Mouse (Mus musculus) ES-Bruce4 (cell line): ENCODE results near the gene Shank2. TPM values are rescaled to one million over a fixed set of nuclear protein-coding genes. Genes with fewer than 3 reads are reported as not detected.

ENCODE experiments used
- H3K27ac ChIP-seq: 2 replicates; pipeline ENCODE4 v1.5.1; 2012; ENCODE audit warnings: low read length, inconsistent platforms; ENCODE audit not compliant: insufficient read depth
- H3K27me3 ChIP-seq: 2 replicates; pipeline ENCODE4 v1.6.1; 2012; ENCODE audit warnings: mild to moderate bottlenecking, low read length, inconsistent platforms; ENCODE audit not compliant: control insufficient read depth, poor library complexity, insufficient read depth, severe bottlenecking
- H3K36me3 ChIP-seq: 2 replicates; pipeline ENCODE4 v1.6.1; 2012; ENCODE audit warnings: inconsistent platforms, mild to moderate bottlenecking, low read length, moderate library complexity; ENCODE audit not compliant: control insufficient read depth, poor library complexity, insufficient read depth, severe bottlenecking
- H3K4me1 ChIP-seq: one replicate; pipeline ENCODE4 v1.8.1; 2011; ENCODE audit warnings: low read length; ENCODE audit not compliant: control insufficient read depth, insufficient read depth
- H3K4me3 ChIP-seq: 2 replicates; pipeline ENCODE4 v1.5.1; 2011; ENCODE audit warnings: low read depth, mild to moderate bottlenecking, low read length
- H3K9ac ChIP-seq: 2 replicates; pipeline ENCODE4 v1.6.1; 2012; ENCODE audit warnings: low read depth, mild to moderate bottlenecking, inconsistent platforms; ENCODE audit not compliant: poor library complexity, severe bottlenecking
- H3K9me3 ChIP-seq: replicated peaks from 2 replicates; pipeline ENCODE4 v1.6.1; 2012; ENCODE audit warnings: mild to moderate bottlenecking, low read length, inconsistent platforms; ENCODE audit not compliant: control insufficient read depth, poor library complexity, insufficient read depth, severe bottlenecking
- CTCF ChIP-seq: IDR thresholded peaks from one replicate; pipeline ENCODE4 v1.8.1; 2011; ENCODE audit warnings: low read depth, low read length
- EP300 ChIP-seq: IDR thresholded peaks from 2 replicates; pipeline ENCODE4 v1.6.1; 2011; ENCODE audit warnings: low read depth, low read length; ENCODE audit not compliant: insufficient read depth
- POLR2A ChIP-seq: IDR thresholded peaks from one replicate; pipeline ENCODE4 v1.8.1; 2011; ENCODE audit warnings: low read length; ENCODE audit not compliant: insufficient read depth
- polyA plus RNA-seq: library from polyadenylated mRNA; stranded (reverse); fragments of >200 nt; gene quantifications from 2 replicates; pipeline ENCODE4 v1.2.4, GENCODE M21; 2011; ENCODE audit warnings: low read depth; ENCODE audit not compliant: missing spikeins, insufficient read depth, insufficient read length

Gene Shank2
- polyA plus RNA-seq, 1 experiment: 0.72 TPM

GRCm38 (mm10) chr7:144138476-144138875 lies 136.7 kb downstream of the Shank2 start:
- no peaks in the 10 kb centered on the region for H3K9me3 ChIP-seq
- no peaks in the 10 kb centered on the region for H3K27me3 ChIP-seq
- H3K36me3 ChIP-seq: no peaks in the 10 kb centered on the region

GRCm38 (mm10) chr7:144139691-144140090 lies 138.0 kb downstream of the Shank2 start:
- Histone ChIP-seq H3K27me3 (no peaks in the 10 kb centered on the region), H3K9ac (no peak overlapping the region), H3K4me1 (no peaks in the 10 kb centered on the region), H3K27ac (no peak overlapping the region), H3K36me3 (no peaks in the 10 kb centered on the region), H3K4me3 (no peak overlapping the region), H3K9me3 (no peaks in the 10 kb centered on the region)
- TF ChIP-seq POLR2A (no peak), CTCF (no peak), EP300 (no peak)

More at GRCm38 (mm10) chr7:144138476-144138875, 136.7 kb downstream of the Shank2 start:
- Histone ChIP-seq H3K9ac (no peak overlapping the region), H3K4me1 (no peaks in the 10 kb centered on the region), H3K27ac (no peak overlapping the region), H3K4me3 (no peak overlapping the region)
- no peak for TF ChIP-seq CTCF
- TF ChIP-seq POLR2A: no peak
- TF ChIP-seq EP300: no peak

- Histone ChIP-seq H3K36me3 (no peaks in the 10 kb centered on the region), H3K9ac (no peak overlapping the region), H3K9me3 (no peaks in the 10 kb centered on the region), H3K27ac (no peak overlapping the region), H3K27me3 (no peaks in the 10 kb centered on the region), H3K4me1 (no peaks in the 10 kb centered on the region), H3K4me3 (no peak overlapping the region)
- TF ChIP-seq EP300: no peak
- TF ChIP-seq POLR2A: no peak
- TF ChIP-seq CTCF: no peak
Observed at GRCm38 (mm10) chr7:144140470-144140869, 138.7 kb downstream of the Shank2 start.

- H3K4me3 ChIP-seq: no peak overlapping the region
- no peaks in the 10 kb centered on the region for H3K36me3 ChIP-seq
- TF ChIP-seq POLR2A (no peak), EP300 (no peak), CTCF (no peak)
- no peak overlapping the region for H3K9ac ChIP-seq
- H3K9me3 ChIP-seq: no peaks in the 10 kb centered on the region
- H3K27ac ChIP-seq: no peak overlapping the region
- H3K27me3 ChIP-seq: no peaks in the 10 kb centered on the region
- H3K4me1 ChIP-seq: no peaks in the 10 kb centered on the region
Observed at GRCm38 (mm10) chr7:144142036-144142435, 140.3 kb downstream of the Shank2 start.

GRCm38 (mm10) chr7:144143941-144144340 lies 142.2 kb downstream of the Shank2 start:
- TF ChIP-seq POLR2A (no peak), EP300 (no peak), CTCF (no peak)
- H3K27ac ChIP-seq: no peak overlapping the region
- no peaks in the 10 kb centered on the region for H3K9me3 ChIP-seq
- H3K4me1 ChIP-seq: no peaks in the 10 kb centered on the region
- H3K36me3 ChIP-seq: no peaks in the 10 kb centered on the region
- no peaks in the 10 kb centered on the region for H3K27me3 ChIP-seq
- no peak overlapping the region for H3K4me3 ChIP-seq
- H3K9ac ChIP-seq: no peak overlapping the region

GRCm38 (mm10) chr7:144148111-144148510 lies 146.4 kb downstream of the Shank2 start:
- Histone ChIP-seq H3K4me1 (no peaks in the 10 kb centered on the region), H3K27ac (no peak overlapping the region), H3K9me3 (no peaks in the 10 kb centered on the region), H3K9ac (no peak overlapping the region), H3K36me3 (no peaks in the 10 kb centered on the region), H3K27me3 (no peaks in the 10 kb centered on the region), H3K4me3 (no peak overlapping the region)
- TF ChIP-seq EP300: no peak
- no peak for TF ChIP-seq POLR2A
- no peak for TF ChIP-seq CTCF
